Mouse (Mus musculus): ENCODE results near the gene Scrn2. TPM values are rescaled to one million over a fixed set of nuclear protein-coding genes. Genes with fewer than 3 reads are reported as not detected.

The Scrn2 gene
- total and polyA plus RNA-seq, 2 experiments = 41.9 to 56.6 TPM

- Histone ChIP-seq H3K4me3 (ENCODE audit: insufficient read depth, low read depth, low read length) (peak within 1 kb of the TSS; percentile 62), H3K79me2 (ENCODE audit: control insufficient read depth, insufficient read depth, low read length) (no peaks in the 10 kb centered on the region), H3K27me3 (ENCODE audit: control insufficient read depth, insufficient read depth, low read length) (no peaks in the 10 kb centered on the region), H3K4me1 (ENCODE audit: control insufficient read depth, insufficient read depth, low read length) (peaks cover 8% of the 10 kb centered on the region), H3K9ac (ENCODE audit: low read depth, low read length) (peak within 1 kb of the TSS; percentile 62), H3K27ac (replicated peaks; ENCODE audit: insufficient read depth, low read depth, low read length) (no peak within 1 kb of the TSS), H3K36me3 (ENCODE audit: control insufficient read depth, insufficient read depth, low read length) (no peaks in the 10 kb centered on the region)
- 6% methylated on average over 18 of the region's 18 CpGs for WGBS
- TF ChIP-seq POLR2A (IDR thresholded peaks at IDR 0.05; ENCODE audit: extremely low read depth, insufficient read depth, low read length) (0 out of 2 replicates have a peak, but pooled peaks have one; percentile 30), CTCF (IDR thresholded peaks at IDR 0.05; ENCODE audit: low read depth, low read length) (peak; percentile 47)
- DNase-seq (ENCODE audit: extremely low read depth, low read depth, low spot score) = no peak
Measured at GRCm38 (mm10) chr11:97050216-97050943, 20.6 kb downstream of the Scrn2 start, which contains the start of gene Osbpl7. TSS of gene Osbpl7 (plus strand) at chr11:97050628.

- 2% methylated on average over 13 of the region's 13 CpGs for WGBS
- TF ChIP-seq POLR2A (IDR thresholded peaks at IDR 0.05; ENCODE audit: extremely low read depth, insufficient read depth, low read length) (no peak), CTCF (IDR thresholded peaks at IDR 0.05; ENCODE audit: low read depth, low read length) (no peak)
- no peak overlapping the region for H3K27ac ChIP-seq (replicated peaks; ENCODE audit: insufficient read depth, low read depth, low read length)
Measured at GRCm38 (mm10) chr11:97050944-97051586, 21.3 kb downstream of the Scrn2 start.

DNA sequence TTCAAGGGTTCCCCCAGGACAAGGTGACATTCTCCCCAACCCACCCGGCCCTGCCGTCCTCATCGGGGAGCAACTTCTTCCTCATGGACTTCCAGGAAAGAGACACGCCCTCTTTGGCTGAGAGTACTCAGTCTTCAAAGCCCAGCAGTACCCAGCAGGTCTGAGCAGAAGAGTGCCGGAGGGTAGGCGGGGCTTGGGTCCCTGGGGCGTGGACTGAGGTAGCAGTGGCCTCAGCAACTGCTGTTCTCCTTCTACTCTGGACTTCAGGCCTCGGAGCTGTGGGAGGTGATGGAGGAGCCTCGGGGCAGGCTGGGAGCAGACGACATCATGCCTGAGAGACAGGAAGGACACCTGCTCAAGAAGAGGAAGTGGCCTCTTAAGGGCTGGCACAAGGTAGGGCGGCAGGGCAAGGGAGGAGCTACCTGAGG, 22.5 kb downstream of the Scrn2 start:
- H3K36me3 ChIP-seq (ENCODE audit: control insufficient read depth, insufficient read depth, low read length) = no peaks in the 10 kb centered on the region
- no peaks in the 10 kb centered on the region for H3K79me2 ChIP-seq (ENCODE audit: control insufficient read depth, insufficient read depth, low read length)
- H3K9ac ChIP-seq (ENCODE audit: low read depth, low read length) = no peak overlapping the region
- no peaks in the 10 kb centered on the region for H3K27me3 ChIP-seq (ENCODE audit: control insufficient read depth, insufficient read depth, low read length)
- no peak overlapping the region for H3K4me3 ChIP-seq (ENCODE audit: insufficient read depth, low read depth, low read length)
- WGBS = 49% methylated on average over 11 of the region's 11 CpGs
- TF ChIP-seq POLR2A (IDR thresholded peaks at IDR 0.05; ENCODE audit: extremely low read depth, insufficient read depth, low read length) (no peak), CTCF (IDR thresholded peaks at IDR 0.05; ENCODE audit: low read depth, low read length) (no peak)
- no peak for DNase-seq (ENCODE audit: extremely low read depth, low read depth, low spot score)
- H3K27ac ChIP-seq (replicated peaks; ENCODE audit: insufficient read depth, low read depth, low read length) = no peak overlapping the region
- peaks cover 8% of the 10 kb centered on the region for H3K4me1 ChIP-seq (ENCODE audit: control insufficient read depth, insufficient read depth, low read length)

More at GRCm38 (mm10) chr11:97050944-97051586, 21.3 kb downstream of the Scrn2 start:
- Histone ChIP-seq H3K79me2 (ENCODE audit: control insufficient read depth, insufficient read depth, low read length) (no peaks in the 10 kb centered on the region), H3K9ac (ENCODE audit: low read depth, low read length) (peak overlapping the region; percentile 62), H3K36me3 (ENCODE audit: control insufficient read depth, insufficient read depth, low read length) (no peaks in the 10 kb centered on the region), H3K4me3 (ENCODE audit: insufficient read depth, low read depth, low read length) (peak overlapping the region; percentile 62), H3K27me3 (ENCODE audit: control insufficient read depth, insufficient read depth, low read length) (no peaks in the 10 kb centered on the region), H3K4me1 (ENCODE audit: control insufficient read depth, insufficient read depth, low read length) (peaks cover 8% of the 10 kb centered on the region)
- peak; percentile 45 for DNase-seq (ENCODE audit: extremely low read depth, low read depth, low spot score)

- no peaks in the 10 kb centered on the region for H3K27me3 ChIP-seq (ENCODE audit: control insufficient read depth, insufficient read depth, low read length)
- no peak overlapping the region for H3K9ac ChIP-seq (ENCODE audit: low read depth, low read length)
- H3K36me3 ChIP-seq (ENCODE audit: control insufficient read depth, insufficient read depth, low read length) = no peaks in the 10 kb centered on the region
- H3K4me3 ChIP-seq (ENCODE audit: insufficient read depth, low read depth, low read length) = no peak overlapping the region
- H3K4me1 ChIP-seq (ENCODE audit: control insufficient read depth, insufficient read depth, low read length) = no peaks in the 10 kb centered on the region
- H3K79me2 ChIP-seq (ENCODE audit: control insufficient read depth, insufficient read depth, low read length) = no peaks in the 10 kb centered on the region
- H3K27ac ChIP-seq (replicated peaks; ENCODE audit: insufficient read depth, low read depth, low read length) = no peak overlapping the region
- WGBS = 80% methylated on average over 9 of the region's 9 CpGs
- TF ChIP-seq POLR2A (IDR thresholded peaks at IDR 0.05; ENCODE audit: extremely low read depth, insufficient read depth, low read length) (no peak), CTCF (IDR thresholded peaks at IDR 0.05; ENCODE audit: low read depth, low read length) (no peak)
- DNase-seq (ENCODE audit: extremely low read depth, low read depth, low spot score) = no peak
Measured at GRCm38 (mm10) chr11:97063274-97063920, 33.7 kb downstream of the Scrn2 start.

DNA sequence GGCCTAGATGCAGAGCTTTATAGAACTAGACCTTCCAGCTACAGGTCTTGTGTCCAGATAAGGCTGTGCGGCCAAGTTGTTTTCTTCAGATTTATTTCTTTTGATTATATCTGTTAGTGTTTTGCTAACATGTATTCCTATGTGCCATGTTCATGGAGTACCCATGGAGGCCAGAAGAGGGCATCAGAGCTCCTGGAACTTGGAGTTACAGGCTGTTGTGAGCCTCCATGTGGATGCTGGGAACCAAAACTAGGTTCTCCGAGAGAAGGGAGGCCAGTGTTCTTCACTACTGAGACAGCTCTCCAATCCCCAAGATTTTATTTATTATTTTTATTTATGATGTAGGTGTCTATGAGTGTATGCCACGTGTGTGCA, 34.2 kb downstream of the Scrn2 start:
- H3K79me2 ChIP-seq (ENCODE audit: control insufficient read depth, insufficient read depth, low read length) = no peaks in the 10 kb centered on the region
- no peak overlapping the region for H3K27ac ChIP-seq (replicated peaks; ENCODE audit: insufficient read depth, low read depth, low read length)
- H3K9ac ChIP-seq (ENCODE audit: low read depth, low read length) = no peak overlapping the region
- H3K27me3 ChIP-seq (ENCODE audit: control insufficient read depth, insufficient read depth, low read length) = no peaks in the 10 kb centered on the region
- no peak overlapping the region for H3K4me3 ChIP-seq (ENCODE audit: insufficient read depth, low read depth, low read length)
- 93% methylated on average over 3 of the region's 3 CpGs for WGBS
- H3K36me3 ChIP-seq (ENCODE audit: control insufficient read depth, insufficient read depth, low read length) = no peaks in the 10 kb centered on the region
- no peaks in the 10 kb centered on the region for H3K4me1 ChIP-seq (ENCODE audit: control insufficient read depth, insufficient read depth, low read length)
- TF ChIP-seq POLR2A (IDR thresholded peaks at IDR 0.05; ENCODE audit: extremely low read depth, insufficient read depth, low read length) (no peak), CTCF (IDR thresholded peaks at IDR 0.05; ENCODE audit: low read depth, low read length) (no peak)
- DNase-seq (ENCODE audit: extremely low read depth, low read depth, low spot score) = no peak

Data from liver, adult 2 months (tissue).